Mouse (Mus musculus) ES-CJ7 (cell line): ENCODE data around the gene Evi5.
A peak's percentile ranks its signal among the peaks of the same experiment; 100 is the strongest.

Experiments used
- DNase-seq: peaks from one replicate; pipeline ENCODE4 v3.0.0; 2011; ENCODE audit warnings: low read depth, low spot score

The Evi5 gene

DNA sequence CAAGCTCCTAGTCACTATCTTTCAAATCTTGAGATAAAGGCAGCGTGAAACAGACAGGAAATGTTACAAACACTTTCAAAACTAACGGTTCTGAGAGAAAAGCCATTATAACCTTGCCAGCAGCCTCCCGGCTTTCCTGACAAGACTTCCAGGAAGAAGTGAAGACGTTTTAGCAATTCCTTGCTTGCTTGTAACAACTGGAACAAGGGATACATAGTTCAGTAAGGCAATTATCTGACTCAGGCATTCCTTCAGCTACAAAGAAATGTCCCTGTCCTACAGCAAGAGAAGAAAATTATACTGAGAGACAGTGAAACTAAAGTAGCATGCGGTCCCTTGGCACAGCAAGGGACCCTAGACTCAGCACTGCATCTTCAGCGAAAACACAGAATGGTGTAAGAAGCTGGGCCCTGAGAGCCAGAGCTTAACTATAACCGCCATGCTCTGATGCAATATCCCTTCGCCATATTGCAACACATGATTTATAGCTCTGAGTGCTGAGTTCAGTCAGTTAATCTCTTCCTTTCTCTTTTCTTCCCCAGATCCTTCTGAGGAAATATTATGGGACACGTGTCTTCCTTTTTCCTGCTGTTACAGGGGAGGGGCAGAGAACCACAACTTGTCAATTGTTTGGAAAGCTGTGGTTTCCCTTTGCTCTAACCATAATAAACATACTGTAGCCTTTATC is 125.5 kb downstream of the Evi5 start:
- DNase-seq = no peak

DNA sequence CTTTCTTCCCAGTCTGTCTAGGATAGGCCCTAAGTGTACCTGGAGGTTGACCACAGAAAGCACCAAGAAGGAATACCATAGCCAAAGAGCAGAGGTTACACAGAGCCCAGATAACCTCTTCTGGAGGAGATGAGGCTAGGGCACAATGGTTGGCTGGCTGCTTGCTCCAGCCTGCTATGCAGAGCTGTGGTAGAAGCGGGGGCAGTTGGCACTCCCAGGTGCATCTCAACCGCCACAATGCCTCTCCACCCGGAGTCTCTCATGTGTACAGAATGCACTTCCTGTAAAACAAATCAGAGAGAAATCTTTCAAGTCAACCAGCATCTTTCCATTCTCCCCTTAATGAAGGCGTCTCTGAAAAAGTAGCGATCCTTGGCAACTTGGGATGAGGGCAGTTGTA is 135.9 kb downstream of the Evi5 start:
- no peak for DNase-seq

DNA sequence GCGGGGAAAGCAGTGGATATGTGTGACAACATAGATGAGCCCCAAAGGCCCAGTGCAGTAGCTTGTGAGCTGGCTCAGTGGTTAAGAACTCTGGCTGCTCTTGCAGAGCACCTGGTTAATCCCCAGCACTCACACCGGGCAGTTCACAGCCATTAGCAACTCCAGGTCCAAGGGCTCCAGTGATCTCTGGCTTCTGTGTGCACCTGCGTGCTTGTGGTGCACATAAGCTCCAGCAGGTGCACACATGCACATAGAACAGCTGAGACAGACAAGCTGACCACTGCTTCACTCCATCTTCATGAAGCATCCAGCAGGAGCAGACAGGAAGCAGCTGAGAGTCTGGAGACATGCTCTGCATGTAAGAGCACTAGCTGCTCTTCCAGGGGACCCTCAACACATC is 136.6 kb downstream of the Evi5 start:
- DNase-seq = no peak

DNA sequence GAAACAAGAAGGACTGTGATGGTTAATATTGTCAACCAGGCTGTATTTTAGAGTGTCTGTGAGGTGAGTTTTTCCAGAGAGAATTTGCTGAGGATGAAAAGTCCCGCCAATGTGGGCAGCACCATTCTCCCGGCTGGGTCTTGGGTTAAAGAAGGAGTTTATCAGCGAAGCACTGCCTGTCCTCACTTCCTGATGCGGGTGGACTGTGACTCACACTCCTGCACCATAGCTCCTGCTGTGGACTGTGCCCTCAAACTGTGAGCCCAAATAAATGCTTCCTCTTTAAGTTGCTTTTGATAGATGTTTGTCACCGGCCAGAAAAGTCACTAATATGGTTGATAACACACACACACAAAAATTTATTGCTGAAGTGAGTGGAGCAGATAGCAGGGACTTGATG is 138.7 kb downstream of the Evi5 start:
- no peak for DNase-seq

DNA sequence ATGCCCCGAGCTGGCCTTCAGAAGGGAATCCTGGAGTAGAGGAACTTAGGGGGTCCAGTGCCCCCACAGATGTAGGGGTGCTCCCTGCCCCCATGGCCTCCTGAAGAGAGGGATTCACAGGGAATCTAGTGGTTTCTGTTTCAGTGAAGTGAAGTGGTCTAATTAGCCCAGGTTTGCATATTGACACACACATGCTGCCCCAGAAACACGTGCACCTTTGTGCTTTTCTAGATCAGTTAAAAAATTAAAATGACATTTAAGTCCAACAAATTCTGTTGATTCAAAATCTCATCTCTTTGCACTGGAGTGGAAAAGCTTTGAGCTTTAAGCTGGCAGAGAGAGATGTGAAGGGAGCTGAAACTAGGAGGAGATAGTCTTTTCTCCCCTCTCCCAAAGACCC is 143.1 kb downstream of the Evi5 start:
- no peak for DNase-seq

DNA sequence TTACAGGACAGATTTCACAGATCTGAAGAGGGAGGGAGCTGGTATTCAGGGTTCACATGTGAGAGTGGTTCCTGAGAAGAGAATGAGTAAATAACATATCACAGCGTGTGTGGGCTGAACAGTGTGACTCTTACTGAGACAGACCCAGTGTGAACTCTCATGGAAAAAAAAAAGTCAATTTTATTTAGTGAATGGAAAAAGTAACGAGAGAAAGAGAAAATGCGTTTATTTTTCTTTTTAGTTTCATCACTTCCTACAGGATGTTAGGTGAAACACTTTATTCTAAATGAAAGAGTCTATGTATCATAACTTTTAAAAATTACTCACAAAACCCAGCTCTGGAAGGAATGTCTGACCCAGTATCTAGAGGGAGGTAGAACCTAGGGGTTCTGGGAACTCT is 143.5 kb downstream of the Evi5 start:
- no peak for DNase-seq

DNA sequence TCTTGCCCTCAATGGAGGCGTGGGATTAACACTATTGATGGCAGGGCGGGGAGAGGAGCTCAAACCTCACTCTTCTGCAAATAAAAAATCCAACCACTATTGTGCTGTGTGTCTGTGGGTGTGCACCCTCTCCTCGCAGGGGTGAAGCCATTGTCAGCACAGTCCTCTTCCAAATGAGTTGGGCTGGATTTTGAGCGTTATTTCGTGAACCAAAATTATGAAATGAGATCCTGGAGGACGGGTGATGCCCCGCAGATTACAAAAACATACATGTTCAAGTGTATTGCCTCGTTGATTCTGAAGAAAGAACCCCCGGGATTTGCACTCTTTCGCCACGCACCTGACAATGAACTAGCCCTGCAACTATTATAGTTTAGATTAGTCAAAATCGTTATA is 147.9 kb downstream of the Evi5 start:
- DNase-seq = no peak

DNA sequence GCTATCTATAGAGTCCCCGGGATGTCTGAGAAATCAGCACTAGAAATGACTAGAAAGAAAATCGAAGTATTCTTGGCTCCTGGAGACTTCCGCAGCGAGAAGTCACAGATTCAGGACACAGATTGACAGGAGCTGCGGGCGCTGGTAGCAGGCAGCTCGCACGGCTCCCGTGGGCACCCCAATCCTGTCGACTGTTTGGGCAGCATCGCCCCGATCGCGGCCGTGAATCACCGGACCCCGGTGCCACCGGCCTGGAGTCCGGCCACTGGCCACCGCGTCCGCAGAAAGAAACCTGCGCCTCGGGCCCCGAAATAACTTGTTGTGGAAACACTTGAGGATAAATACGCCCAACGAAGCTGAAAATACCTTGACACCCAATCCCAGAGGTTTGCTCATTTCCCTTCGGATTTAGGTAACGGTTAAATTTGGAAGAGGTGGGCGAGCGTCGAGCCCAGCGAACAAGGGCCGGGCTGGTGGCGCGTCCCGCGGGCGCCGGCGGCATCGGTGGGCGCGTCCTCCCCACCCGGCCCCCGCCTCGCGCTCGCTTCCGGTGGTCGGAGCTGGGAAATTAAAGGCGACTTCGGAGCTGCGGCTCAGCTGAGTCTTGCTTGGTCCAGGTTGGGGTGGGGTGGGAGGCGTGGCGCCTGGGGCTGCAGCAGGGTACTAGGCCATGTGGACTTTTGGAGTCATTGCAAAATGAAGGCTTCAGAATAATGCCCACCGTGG is 148.5 kb downstream of the Evi5 start:
- DNase-seq = no peak

DNA sequence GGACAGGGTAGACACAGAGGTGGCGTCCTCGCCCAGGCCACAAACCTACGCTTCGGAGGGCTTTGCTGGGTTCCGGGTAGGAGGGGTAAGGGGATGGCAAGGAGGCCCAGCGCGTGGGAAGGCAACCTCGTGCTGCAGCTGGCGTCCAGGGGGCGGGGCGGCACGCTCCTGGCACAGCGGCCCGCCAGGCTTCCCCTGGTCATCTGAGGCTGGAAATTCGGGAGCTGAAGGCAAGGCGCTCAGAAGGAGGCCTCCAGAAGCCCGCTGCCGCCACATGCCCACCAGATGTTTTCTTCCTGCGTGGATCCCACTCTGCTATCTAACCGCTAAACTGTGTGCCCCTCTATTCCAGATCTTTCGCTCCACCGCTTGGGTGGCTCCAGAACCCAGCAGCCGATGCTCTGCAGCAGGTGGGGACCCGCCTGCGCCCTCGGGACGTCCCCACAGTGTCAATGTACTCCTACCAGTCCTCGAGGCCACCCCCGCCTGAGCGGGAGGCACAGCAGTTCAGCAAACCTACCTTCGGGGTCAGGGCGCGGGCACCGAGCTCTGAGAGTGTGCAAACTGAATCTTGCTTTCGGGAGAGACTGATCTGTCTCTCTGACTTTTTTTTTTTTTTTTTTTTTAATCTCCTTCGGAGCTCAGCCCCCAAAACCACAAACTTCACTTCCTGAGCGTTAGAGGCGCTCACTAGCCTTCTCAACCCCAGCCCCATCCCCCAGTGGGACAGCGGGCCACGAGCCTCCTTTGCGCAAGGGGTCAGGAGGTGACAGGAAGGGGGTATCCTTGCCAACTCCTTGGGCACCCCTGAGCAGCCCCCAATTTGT is 149.3 kb downstream of the Evi5 start, which contains the start of gene Gfi1:
Gene Gfi1 (minus strand): TSS at position 602 of the 827 bp plus-strand sequence.
- DNase-seq = no peak

DNA sequence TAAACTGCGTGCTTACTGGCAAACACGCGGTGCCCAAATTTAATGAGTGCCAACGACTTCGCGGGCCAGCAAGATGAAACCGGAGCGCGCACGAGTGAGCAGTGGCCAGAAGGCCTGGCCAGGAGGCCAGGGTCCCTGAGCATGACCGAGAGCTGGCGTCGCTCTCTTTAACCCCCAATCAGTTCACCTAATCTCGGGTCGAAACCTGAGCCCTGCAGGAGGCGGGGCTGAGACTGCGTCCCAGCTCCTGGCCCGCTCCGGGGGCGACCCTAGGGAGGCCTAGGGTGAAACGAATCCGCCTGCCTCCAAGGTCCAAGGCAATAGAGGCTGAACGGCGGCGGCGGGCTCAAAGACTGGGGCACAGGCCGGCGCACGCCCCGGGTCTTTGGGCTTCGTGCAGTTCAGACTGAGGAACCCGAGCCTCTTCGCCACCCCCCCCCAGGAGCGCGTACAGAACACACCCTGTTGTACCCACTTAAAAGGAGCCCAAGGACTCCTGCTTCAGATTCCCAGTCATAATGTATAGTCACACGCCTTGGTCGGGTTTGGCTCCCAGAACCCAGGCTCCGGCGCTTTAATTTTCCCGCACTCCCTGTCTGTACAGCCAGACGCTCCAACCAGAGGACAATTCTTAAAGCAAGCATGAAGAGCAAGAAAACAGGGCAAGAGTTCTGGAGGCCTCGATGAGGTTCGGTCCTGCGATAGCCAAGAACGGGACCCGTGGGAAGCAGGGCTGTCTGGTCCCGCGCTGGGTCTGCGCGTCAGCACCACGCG is 150.1 kb downstream of the Evi5 start:
- no peak for DNase-seq

DNA sequence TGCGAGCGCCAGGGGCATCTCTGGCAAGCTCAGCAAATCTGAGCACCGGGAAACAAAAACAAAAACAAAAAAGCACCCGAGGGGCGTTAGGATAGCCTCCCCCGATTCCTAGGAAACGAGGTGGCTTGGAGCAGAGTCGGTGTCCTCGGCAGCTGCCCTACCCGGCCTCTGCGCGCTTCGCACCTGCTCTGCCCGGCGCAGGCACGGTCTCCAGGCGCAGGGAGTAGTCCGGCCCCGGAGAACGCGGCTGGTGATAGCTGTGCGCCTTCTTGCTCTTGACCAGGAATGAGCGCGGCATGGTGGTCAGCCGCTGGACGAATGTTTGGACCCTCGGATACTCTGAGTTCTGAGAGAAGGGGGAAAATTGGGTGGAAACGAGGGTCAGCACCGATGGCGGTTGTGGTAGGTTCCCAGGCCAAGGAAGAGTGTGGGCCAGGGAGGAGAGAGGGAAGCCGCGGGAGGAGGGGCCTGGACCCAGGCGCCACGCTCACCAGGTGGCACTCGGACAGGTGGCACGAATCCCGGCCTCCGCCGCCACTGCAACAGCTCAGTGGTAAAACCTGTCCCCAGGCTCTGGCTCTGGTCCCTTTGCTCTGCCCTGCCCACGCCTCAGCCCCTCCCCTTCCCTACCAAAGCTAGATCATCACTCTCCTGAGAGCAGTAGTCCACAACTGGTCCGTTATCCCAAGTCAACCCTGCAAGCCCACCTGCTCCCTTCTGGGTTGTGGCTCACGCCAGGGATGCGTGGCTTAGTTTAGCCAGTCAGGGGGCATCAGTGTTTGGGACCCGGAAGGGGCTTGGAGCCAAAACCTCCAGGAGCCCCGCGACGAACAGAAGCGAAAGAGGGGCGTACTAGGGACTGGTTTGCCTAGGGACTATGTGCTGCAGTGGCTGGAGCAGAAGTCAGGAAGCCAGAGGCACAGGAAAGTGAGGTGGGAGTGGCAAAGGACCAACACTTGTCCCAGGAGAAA is 151.1 kb downstream of the Evi5 start:
- DNase-seq = peak; percentile 35

DNA sequence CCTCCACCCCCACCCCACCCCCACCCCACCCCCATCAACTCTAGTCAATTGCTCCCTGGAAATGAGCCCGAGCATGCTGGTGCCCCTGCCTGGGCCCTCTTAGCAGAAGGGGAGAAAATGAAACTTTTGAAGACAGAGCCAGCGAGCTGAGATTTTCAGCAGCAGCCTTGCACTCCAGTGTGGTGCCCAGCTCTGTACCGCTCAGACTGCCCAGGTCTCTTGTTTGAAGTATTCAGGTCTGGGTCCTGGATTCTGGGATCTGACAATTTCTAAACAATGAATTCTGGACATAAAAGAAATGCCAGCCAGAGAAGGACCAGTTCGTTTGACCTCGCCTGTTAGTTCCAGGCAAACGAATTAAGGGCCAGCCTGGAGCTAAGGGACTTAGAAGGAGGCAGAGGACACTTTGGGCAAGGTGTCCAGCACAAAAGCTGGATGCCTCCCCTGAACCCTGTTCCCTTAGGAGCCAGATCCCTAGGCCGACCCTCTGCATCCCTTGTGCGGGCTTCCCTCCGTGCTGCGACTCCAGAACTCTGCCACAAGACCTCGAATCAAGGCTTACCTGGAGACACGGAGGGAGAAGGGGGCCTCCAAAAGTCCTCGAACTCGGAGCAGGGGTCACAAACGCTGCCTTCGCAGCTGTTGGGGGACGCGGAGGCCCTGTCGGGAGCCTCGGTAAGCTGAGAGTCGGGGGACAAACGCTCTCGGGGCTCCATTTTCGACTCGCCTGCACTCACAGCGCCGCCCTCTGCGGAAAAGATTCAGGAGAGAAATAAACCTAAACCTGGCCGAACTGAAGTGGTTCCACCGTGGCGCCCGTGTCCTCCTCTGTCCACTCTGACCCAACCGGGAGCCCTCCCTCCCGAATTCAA is 152.0 kb downstream of the Evi5 start:
- DNase-seq = no peak

DNA sequence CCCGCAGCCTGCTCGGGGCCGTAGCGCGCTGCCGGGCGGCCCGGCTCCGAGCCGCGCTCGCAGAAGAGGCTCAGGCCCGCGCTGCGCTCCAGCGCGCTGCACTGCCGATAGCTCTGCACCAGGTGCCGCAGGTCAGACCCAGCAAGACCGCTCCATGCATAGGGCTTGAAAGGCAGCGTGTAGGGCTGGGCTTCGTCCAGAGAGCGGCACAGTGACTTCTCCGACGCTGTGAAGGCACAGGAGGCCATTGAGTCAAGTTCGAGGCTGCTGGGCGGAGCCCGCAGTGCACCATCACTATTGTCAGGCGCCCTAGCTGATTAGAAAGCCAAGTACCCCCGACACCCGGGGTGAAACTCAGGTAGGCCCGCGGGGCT is 153.3 kb downstream of the Evi5 start:
- peak; percentile 37 for DNase-seq

DNA sequence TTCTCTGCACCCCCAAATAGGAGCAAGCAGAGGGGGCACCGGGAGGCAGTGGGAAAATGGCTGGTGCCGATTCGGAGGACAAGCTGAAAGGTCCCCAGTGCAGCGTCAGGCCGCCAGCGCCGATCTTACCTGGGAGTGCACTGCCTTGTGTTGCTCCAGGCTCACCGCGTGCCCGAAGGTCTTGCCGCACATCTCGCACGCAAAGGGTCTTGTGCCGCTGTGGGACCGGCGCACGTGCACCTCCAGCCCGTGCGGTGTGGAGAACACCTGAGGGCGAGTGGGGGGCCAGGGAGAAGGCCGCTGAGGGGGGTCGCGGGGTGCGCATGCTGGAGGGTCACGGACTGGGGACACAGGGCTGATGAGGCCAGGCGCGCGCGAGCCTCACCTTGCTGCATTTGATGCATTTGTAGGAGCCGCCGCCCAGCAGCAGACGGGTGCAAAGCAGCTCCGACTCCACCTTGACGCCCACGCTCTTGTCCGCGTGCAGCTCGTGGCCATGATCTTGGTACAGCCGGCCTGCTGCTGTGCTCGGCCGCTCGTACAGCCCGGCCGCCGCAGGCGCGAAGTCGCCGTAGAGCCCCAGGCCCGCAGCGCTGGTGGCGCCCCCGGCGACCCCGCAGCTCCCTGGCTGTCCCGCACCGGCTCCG is 153.8 kb downstream of the Evi5 start:
- peak; percentile 34 for DNase-seq

DNA sequence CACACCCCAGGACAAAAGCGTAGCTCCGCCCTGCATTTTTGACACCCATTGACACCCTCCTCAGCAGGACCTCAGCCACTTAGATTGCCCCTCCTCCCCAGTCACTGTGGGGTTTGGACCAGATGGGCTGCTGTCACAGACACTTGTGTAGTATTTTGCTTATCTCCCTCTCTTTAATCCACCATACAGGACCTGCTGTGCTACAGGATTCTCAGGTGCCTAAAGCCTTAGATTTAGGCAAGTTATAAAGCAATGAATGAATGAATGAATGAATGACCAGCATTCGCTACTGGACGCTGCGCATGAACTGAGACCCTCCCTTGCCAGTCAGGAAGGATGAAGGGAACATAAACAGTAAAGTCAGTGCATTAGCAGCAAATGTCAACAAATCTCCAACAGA is 154.4 kb downstream of the Evi5 start:
- DNase-seq = no peak

DNA sequence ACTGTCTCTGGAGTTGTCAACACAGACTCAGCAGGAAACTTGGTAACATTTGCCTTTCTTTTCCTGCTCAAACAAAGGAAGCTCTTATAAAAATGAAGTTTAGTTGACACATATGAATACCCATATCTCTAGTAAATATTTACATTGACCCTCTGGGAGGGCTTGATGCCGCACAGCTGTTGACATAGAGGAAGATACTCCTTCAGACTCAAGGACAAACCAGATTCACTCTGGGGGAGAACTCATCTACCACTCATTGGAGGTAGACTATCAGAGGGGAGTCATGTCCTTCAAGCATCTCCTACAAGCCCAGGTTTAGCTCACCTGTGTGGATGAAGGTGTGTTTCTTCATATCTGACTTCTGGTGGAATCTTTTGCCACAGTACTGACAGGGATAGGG is 155.1 kb downstream of the Evi5 start:
- no peak for DNase-seq

DNA sequence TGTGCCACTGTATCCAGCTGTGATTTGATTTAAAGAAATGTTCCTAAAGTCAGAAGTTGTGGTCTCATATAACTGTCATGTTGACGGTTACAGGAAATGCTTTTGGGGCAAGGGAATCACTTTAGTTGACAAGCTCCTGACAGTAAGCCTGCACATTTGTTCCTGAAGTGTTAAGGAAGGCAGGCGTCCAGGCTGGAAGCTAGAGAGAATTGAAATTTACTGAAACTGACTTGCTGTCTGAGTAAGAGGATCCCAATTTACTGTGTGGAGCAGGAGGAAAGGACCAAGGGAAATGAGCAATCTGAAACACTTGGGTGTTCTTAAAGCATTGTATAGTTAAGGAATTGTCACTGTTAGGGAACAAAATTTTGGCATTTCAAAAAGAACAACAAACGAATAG is 155.7 kb downstream of the Evi5 start:
- DNase-seq = no peak

DNA sequence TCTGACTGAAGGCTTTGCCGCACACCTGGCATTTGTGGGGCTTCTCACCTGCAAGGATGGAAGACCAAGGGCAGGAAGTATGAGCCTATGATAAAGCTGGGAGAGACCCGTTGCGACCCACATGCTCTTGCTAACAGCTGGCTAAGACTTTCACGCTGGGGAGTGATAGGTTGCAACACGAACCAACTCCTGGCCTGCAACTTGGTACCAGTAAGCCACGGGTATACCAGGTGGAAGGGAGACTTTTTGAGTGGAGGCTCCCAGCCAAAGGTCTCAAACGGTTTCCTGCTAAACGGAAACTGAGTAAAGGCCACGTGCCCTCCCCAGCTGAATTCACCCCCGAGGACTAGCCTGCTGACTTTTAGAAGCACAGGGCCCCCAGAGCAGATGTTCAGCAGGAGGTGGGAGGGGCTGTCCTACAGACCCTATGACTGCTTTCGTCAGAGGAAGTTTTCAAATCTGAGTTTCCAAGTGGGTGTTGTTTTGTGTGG is 157.0 kb downstream of the Evi5 start:
- DNase-seq = no peak

DNA sequence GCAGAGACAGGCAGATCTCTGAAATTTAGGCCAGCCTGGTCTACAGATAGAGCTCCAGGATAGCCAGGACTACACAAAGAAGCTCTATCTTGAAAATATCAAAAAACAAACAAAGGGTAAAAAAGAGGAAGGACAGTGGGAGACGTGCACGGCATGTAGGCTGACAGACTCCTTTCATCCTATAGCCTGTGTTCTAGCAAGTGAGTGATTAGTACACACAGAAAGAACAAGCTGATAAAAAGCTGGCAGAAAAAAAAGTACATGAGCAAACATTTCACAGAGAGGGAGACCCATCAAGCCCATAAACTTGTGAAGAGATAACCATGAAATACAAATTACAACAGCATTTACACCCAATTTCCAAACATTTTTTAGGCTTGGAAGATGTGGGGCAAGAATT is 163.2 kb downstream of the Evi5 start:
- no peak for DNase-seq
